Mouse (Mus musculus) liver, postnatal 0 days (tissue): ENCODE measurements around the gene March6.

Source experiments
- CTCF ChIP-seq: sonication (generic); IDR thresholded peaks from 2 replicates; pipeline ENCODE4 v1.5.1; 2016; ENCODE audit warnings: antibody characterized with exemption, low read depth
- EP300 ChIP-seq: IDR thresholded peaks from 2 replicates; pipeline ENCODE4 v1.6.1; 2016; ENCODE audit warnings: antibody characterized with exemption, low read depth, mild to moderate bottlenecking

GRCm38 (mm10) chr15:31419037-31419436 is 111.8 kb downstream of the March6 start:
- TF ChIP-seq CTCF: peak; percentile 78
- no peak for TF ChIP-seq EP300
